Mouse (Mus musculus): ENCODE data around the gene Nrp1.

The Nrp1 gene

DNA sequence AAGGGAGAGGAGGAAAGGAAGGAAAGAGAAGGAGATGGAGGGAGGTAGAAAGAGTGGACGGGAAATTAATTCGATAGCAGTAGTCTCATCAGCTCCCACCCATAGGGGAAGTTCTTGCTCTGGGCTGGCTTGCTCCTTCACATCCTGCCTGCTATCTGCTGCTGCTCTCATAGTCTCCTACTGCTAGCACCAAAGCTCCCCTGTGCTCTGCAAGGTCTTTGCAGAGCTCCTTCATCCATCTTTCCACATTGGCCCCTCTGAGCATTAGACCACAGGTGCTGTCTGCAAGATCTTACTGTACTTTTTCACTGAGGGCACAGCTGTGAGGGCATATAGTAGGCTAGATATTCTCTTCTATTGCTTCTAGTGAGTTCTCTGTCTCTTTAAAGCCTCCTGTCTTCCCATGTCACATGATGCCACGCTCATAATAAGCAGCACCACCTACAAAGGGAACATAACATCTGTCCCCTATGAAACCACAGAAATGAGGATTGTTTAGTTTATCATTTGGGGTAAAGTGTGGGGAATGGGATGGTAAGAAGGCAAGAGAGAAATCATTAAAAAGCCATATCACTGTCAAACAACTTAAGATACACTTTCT lies 158.5 kb downstream of the Nrp1 start:
- no peak for DNase-seq

DNA sequence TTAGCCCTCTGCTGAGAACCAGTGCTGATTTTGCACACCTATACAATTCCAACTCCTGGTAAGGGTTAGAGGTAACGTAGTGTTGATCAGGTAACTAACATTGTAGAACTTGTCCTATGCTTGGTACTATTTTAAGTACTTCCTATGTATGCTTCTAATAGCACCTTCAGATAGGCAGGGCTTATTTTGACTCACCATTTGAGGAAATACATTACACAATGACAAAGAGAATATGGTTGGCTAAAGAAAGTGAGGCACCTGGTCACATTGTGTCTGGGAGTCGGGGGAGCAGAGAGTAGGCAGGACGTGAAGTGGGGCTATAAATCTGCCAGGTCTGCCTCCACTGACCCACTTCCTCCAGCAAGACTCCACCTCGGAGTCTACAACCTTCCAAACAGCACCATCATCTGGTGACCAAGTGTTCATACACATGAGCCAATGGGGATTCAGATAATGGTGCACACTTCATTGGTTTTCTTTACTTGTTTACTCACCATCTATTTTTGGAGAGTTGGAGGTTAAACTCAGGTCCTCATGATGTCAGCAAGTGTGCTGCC lies 159.2 kb downstream of the Nrp1 start:
- DNase-seq, result no peak

DNA sequence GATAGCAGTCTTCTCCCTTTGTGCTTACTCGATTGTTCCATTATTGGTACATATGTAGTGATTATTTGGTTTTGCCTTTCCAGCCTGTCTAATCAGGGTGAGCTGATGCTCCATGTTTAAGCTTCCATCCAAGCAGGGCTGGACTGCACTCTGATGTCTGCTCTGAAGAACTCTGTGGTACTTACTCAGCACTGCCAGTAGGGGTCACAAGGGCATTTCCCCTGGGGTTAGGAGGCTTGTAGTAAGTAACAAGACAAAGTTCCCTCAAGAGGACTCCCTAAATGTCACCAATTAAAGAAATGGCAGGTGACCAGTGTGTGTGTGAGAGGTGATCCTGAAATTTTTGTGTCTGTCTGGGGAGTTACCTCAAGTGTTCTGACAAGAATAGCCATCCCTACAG lies 161.0 kb downstream of the Nrp1 start:
- DNase-seq, result peak in 1 of 2 experiments; percentile 15

DNA sequence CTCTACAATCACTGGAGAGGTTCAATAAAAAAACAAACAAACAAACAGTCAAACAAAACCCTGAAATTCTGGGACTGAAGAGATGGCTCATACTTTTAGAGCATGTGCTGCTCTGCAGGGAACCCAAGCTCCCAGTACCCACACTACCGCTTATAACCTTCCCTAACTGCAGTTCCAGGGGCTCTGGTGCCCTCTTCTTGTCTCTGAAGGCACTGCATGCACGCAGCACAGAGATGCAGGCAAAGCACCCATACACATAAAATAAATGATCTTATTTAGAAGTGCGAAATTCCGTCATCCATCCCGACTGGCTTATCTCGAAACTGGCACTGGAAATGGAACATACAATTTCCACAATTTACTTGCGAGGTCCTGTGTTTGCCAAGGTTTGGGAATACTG lies 165.4 kb downstream of the Nrp1 start:
- peak; percentile 17 to 24 for DNase-seq

DNA sequence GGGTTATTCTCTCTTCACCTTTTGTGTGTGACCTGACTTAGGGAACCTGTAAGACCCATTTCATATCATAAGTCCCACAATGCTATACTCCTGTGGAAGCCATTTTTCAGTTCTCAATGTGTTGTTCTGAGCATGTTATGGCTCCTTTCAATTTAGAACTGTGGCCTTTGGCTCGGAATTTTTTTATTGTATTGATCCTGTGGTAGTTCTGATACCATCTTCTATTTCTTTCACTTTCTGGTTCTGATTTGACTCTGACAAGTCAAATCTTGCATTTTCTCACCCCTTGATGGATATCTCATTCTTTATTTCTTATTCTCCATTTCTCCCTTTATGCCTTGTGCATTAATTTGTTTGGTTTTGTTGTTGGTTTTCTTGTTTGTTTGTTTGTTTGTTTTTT lies 167.5 kb downstream of the Nrp1 start:
- DNase-seq, result no peak

DNA sequence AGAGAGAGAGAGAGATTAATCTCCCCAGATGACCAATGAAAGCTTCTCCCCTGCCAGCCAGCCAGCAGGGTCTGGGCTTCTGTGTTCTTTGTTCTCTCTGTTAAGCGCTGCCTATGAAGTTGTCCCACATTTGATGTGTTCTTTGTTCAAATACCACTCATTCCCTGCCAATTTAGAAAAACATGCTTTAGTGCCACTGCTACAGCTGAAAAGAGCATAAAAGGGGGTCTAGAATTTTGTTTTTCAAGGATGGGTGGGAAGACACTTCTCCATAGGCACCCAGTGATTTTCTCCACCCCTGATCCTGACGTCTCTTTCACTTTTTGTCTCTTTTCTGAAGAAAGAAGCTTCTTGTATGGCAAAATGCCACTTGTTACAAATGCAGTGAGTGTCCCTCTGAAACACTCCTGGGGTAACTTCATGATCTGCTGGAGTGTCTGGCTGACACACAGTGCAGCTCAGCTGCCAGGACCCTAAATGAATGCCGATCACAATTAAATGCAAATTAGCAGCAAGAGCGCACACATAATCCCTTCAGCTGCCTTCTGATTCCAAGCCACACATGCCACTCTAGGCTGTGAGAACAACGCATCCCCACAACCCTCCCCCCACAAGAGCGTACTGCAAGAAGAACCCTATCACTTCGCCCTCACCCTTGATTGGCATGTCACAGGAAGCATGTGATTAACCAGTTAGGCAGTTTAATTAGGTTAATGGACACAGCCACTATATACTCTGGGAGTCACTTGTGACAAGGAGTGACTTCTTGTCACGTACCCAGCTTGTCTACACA lies 170.4 kb downstream of the Nrp1 start:
- peak; percentile 8 to 15 for DNase-seq

DNA sequence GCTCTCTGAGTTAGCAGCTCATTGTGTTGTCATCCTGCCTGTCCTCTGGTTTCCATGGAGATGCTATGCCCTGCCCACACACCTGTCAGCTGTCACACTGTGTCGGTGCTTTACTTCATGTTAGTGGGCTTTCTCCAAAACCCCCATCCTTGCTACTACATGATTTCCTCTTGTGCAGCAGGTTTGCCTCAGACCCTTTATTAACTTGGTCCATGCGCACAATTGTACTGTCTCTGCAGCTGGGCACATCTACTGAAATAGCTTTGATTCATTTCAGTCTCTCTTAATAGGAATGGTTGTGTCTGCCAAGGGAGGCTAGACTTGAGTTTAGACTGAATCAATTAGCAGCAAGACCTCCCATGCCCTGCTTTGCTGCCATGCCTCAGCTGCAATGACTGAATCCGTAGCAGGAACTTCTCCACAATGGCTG lies 176.1 kb downstream of the Nrp1 start:
- DNase-seq, result peak; percentile 4 to 6

DNA sequence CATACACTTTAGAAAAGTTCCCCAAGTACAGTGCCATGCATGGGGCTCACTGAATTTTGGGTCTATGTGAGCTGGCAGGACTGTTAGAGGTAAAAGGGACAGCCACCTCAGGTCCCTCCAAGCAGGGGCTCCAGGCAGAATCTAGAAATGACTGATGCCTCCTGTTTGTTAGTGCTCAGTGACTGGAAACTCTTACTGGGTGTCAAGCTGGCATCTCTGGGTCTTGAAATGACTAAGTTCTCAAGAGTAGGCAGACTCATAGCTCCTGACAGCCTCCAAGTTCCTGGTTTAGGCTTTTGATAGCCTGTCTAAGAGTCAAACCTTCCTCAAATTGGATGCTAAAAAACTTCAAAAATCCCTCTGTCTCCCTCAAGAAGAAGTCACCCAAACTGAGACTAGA lies 177.3 kb downstream of the Nrp1 start:
- no peak for DNase-seq

DNA sequence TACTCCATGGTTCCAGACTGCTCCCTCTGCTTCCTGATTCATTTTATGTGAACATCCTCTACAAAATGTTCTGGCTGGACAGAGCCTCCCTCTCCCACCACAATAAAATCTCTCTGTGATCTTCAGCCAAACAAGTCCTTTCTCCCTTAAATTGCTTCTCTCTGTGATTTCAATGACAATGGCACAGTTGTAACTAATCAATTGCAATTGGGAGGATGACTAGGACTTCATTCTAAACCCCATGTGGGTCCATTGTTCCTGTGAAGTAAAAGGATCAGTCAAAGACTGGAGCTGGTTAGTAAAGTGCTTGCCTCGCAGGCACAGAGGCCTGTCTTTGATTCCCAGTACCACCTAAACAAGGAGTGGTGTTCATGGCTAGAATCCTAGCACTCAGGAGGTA lies 180.0 kb downstream of the Nrp1 start:
- DNase-seq, result no peak

DNA sequence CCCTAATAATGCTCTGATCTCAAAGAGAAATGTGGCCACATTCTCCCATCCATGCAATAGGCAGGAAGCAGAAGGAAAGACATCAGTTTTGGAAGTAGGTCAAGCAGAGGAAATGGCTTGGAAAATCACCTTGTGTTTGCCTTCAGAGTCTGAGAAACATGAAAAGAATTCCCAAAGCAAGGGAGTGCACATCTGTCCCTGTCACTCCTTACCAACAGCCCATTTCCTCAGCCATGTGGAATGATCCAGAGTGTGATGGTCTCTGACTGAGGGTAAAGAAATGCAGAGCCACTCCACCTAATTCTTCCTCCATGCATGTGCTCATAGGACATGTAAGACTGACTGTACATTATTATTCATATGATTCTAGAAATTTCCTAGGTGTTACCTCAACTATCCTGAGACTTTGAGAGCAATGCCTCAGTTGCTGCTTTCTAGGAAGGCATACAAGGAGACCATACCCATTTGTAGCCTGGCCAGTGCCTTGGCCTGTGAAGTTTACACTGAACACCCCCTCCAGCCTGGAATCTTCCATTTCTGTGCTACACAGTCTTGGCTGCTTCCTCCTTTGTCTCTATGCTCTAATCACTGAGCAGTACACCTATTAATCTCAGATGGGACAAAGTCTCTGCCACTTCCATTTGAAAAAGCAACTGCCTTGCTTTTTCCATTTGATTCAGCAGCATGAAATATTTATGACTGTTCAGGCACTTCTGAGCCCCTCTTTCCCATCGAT lies 183.1 kb downstream of the Nrp1 start:
- DNase-seq, result no peak

DNA sequence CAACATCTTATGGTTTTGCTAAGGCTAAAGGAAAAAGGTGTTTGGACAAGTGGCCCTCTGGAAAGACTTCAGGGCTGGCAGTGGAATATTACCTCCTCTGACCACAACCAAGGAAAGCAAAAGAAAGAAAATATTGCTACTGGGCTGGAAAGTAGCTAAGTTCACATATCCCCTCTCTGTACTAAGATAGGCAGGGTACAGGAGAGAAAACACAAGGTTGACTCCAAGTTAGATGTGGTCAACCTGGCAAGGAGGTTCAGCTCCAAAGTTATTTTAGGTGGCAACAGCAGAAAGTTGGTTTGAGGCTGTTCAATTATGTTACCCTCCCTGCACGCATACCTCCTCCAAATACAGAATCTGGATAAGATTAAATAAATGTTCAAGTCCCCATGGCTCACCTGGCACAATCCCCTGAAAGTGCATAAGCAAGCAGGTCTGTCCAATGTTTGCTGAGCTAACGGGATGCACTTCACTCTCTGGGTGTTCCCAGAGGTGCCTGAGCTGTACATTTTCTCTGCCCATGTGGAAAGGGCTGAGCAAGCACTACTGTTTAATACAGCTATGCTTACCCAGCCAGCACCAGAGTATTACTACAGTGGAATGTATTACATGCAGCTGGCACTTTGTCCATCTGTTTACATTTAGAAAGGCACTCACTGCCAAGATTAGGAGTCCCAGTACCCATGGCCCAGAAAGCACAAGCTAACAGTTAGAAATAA lies 185.9 kb downstream of the Nrp1 start:
- no peak for DNase-seq

DNA sequence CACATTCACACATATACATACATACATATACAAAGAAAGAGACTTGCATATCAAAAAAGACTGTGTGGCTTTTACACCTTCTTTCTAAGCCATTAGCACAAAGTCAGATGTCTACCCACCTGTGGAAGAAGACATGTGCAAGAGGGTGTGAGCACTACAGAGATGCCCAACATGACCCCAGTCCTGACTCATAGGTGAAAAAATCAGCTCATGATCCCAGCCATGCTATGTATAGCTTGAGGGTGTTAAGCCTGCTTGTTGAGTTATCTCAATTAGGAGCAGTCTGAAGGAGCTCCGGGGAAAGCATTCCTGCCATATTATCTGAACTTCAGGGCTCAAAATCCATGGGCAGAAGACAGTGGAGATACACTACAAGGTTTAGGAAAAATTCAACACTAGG lies 187.9 kb downstream of the Nrp1 start:
- DNase-seq, result no peak

DNA sequence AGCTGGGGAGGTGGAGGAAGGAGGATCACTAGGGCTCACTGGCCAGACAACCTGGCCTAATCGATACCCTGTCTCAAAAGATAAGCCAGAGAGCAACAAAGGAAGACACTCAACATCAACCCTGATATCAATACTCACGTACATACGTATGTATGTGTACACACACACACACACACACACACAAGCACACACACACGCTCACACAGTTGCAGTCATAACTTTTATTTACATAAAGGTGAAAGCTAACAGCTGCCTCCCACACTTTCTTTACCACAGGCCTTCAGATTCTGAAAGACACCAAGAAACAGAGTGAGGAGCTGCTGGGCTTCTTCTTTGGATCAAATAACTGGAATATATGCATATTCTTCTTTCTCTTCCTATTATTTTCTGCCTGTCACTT lies 189.0 kb downstream of the Nrp1 start:
- DNase-seq, result no peak

DNA sequence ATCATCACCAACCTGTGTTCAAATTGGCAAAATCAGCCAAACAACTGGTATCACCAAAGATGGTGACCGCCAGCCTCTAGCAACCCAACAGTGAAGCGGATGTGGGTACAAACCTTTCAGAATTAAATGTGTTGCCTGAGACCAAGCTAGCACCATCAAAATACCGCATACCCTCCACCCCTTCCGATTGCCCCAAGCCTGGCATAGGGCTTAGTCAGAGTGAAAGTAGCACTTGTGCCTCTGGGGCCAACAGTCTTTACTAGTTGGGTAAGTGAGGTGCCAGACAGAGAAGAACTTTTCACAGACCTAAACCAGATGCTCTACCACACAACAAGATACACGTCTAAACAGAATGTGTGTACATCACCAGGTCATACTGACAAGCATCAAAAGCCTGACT lies 191.3 kb downstream of the Nrp1 start:
- DNase-seq, result no peak

DNA sequence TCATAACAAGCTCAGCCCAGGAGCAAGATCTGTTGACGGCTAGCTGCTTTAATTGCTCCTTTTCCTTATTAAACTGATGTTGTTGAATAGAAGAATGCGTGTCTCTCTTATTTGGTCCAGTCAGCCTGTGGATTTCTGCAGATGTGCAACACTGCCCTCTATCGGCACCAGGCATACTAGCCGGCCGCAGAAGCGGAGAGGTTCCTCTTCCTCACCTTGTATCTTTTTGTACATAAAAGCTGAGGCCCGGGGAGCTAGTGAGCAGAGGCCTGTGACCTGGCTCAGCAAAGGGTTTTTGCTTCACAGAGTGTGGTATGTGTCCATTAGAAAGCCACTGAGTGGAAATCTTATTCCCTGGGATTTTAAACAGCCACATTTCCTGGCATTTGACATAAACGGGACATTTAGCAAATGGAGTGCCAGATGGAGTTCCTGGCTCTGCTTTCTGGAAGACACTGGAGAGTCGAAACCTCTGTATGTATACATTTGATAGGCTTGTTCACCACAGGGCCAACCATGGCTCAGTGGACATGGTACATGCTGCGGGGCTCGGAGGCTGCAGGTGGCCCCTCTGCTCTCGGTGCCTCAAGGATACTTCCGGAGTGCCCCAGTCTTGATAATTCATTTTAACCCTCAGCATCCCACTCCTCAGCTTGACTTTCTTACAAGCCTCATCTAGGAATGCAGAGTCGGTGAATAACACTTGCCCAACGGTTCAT lies 193.2 kb downstream of the Nrp1 start:
- peak; percentile 78 to 79 for DNase-seq

Measured in cerebellum, postnatal 14 days (tissue).